Mouse (Mus musculus) hindbrain, embryonic 14.5 days (tissue): ENCODE measurements around the gene Negr1. TPM values are rescaled to one million over a fixed set of nuclear protein-coding genes. Genes with fewer than 3 reads are reported as not detected.
A peak's percentile ranks its signal among the peaks of the same experiment; 100 is the strongest.

Experiments used
- ATAC-seq: fragments of 200-750 bp; cut with Nextera tagmentation; 2 replicates; pipeline ENCODE4 v1.8.0; 2017; ENCODE audit warnings: moderate number of reproducible peaks, mild to moderate bottlenecking, moderate TSS enrichment, moderate library complexity; ENCODE audit not compliant: low FRiP score
- DNase-seq: peaks from one replicate; pipeline ENCODE4 v3.0.0-alpha.2; 2015; ENCODE audit warnings: low spot score
- H3K27ac ChIP-seq: fragments of 300-500 bp; sonication (generic); 2 replicates; pipeline ENCODE4 v1.5.1; 2014; ENCODE audit warnings: mild to moderate bottlenecking, moderate library complexity
- H3K27me3 ChIP-seq: fragments of 300-500 bp; sonication (generic); 2 replicates; pipeline ENCODE4 v1.6.1; 2014; ENCODE audit warnings: mild to moderate bottlenecking, low read length, mixed read lengths; ENCODE audit not compliant: control insufficient read depth, insufficient read depth
- H3K36me3 ChIP-seq: fragments of 300-500 bp; sonication (generic); replicated peaks from 2 replicates; pipeline ENCODE4 v1.6.1; 2014; ENCODE audit not compliant: control insufficient read depth, insufficient read depth
- H3K4me1 ChIP-seq: fragments of 300-500 bp; sonication (generic); replicated peaks from 2 replicates; pipeline ENCODE4 v1.6.1; 2014; ENCODE audit warnings: antibody characterized with exemption, low read length, mixed read lengths; ENCODE audit not compliant: control insufficient read depth, insufficient read depth
- H3K4me2 ChIP-seq: fragments of 300-500 bp; sonication (generic); replicated peaks from 2 replicates; pipeline ENCODE4 v1.6.1; 2014; ENCODE audit warnings: mild to moderate bottlenecking, moderate library complexity
- H3K4me3 ChIP-seq: fragments of 300-500 bp; sonication (generic); replicated peaks from 2 replicates; pipeline ENCODE4 v1.5.1; 2014; ENCODE audit warnings: mild to moderate bottlenecking, low read length
- H3K9ac ChIP-seq: fragments of 300-500 bp; sonication (generic); 2 replicates; pipeline ENCODE4 v1.6.1; 2014
- H3K9me3 ChIP-seq: fragments of 300-500 bp; sonication (generic); 2 replicates; pipeline ENCODE4 v1.6.1; 2016; ENCODE audit warnings: low read length; ENCODE audit not compliant: control insufficient read depth
- WGBS: fragments of 180-500 bp; shearing (Covaris S2); extraction: QIAGEN DNeasy Blood & Tissue Kit; methylation state at CpG from one replicate; pipeline ENCODE4 v1.1.7; 2014; 5-methylcytosine and 5-hydroxymethylcytosine counted together
- polyA plus RNA-seq: library from polyadenylated mRNA; unstranded; fragments of >200 nt; fragmentation: Nextera tagmentation; extraction: Ambion mirVana; gene quantifications from 2 replicates; pipeline ENCODE4 v1.2.1, GENCODE M21; 2014

The Negr1 gene
- polyA plus RNA-seq, 1 experiment from 2014 or later = 46.2 TPM

GRCm38 (mm10) chr3:157109308-157109707 lies 547.7 kb downstream of the Negr1 start:
- H3K36me3 ChIP-seq = no peaks in the 10 kb centered on the region

GRCm38 (mm10) chr3:157115105-157115760 lies 553.6 kb downstream of the Negr1 start:
- Histone ChIP-seq H3K4me1 (peaks cover 15% of the 10 kb centered on the region), H3K9me3 (no peaks in the 10 kb centered on the region), H3K36me3 (no peaks in the 10 kb centered on the region), H3K4me2 (no peak overlapping the region), H3K9ac (no peak overlapping the region), H3K27me3 (no peaks in the 10 kb centered on the region), H3K27ac (peak overlapping the region; percentile 67; the same call in 1 of the 2 replicates), H3K4me3 (no peak overlapping the region)
- WGBS = 48% methylated on average over 5 of the region's 5 CpGs
- DNase-seq (peak; percentile 49), ATAC-seq (peak; percentile 85)

More at GRCm38 (mm10) chr3:157109308-157109707, 547.7 kb downstream of the Negr1 start:
- H3K4me3 ChIP-seq = no peak overlapping the region
- no peak overlapping the region for H3K4me2 ChIP-seq
- DNase-seq (peak; percentile 71), ATAC-seq (peak; percentile 79; the same call in 1 of the 2 replicates)
- H3K9me3 ChIP-seq = no peaks in the 10 kb centered on the region
- H3K9ac ChIP-seq = no peak overlapping the region
- H3K27me3 ChIP-seq = no peaks in the 10 kb centered on the region
- H3K27ac ChIP-seq = no peak overlapping the region
- H3K4me1 ChIP-seq = 0 out of 2 replicates have a peak, but pooled peaks cover 4% of the 10 kb centered on the region

- no peak overlapping the region for H3K4me3 ChIP-seq
- DNase-seq (no peak), ATAC-seq (no peak)
- no peaks in the 10 kb centered on the region for H3K36me3 ChIP-seq
- H3K27ac ChIP-seq = no peak overlapping the region
- no peak overlapping the region for H3K4me2 ChIP-seq
- peaks cover 15% of the 10 kb centered on the region for H3K4me1 ChIP-seq
- WGBS = 96% methylated on average over 1 of the region's 1 CpGs
- no peaks in the 10 kb centered on the region for H3K27me3 ChIP-seq
- no peaks in the 10 kb centered on the region for H3K9me3 ChIP-seq
- no peak overlapping the region for H3K9ac ChIP-seq
These were observed 554.4 kb downstream of the Negr1 start for GRCm38 (mm10) chr3:157116024-157116423.

GRCm38 (mm10) chr3:157119916-157120315 lies 558.3 kb downstream of the Negr1 start:
- ATAC-seq (no peak), DNase-seq (no peak)
- Histone ChIP-seq H3K9me3 (no peaks in the 10 kb centered on the region), H3K9ac (no peak overlapping the region), H3K4me1 (peaks cover 9% of the 10 kb centered on the region), H3K36me3 (no peaks in the 10 kb centered on the region), H3K4me2 (no peak overlapping the region), H3K27ac (no peak overlapping the region), H3K4me3 (no peak overlapping the region), H3K27me3 (no peaks in the 10 kb centered on the region)
- WGBS = 46% methylated on average over 2 of the region's 2 CpGs

- Histone ChIP-seq H3K9ac (no peak overlapping the region), H3K27me3 (no peaks in the 10 kb centered on the region), H3K9me3 (no peaks in the 10 kb centered on the region), H3K36me3 (no peaks in the 10 kb centered on the region), H3K4me1 (no peaks in the 10 kb centered on the region), H3K4me3 (no peak overlapping the region), H3K27ac (no peak overlapping the region), H3K4me2 (no peak overlapping the region)
- DNase-seq = no peak
- 87% methylated on average over 14 of the region's 14 CpGs for WGBS
- no peak for ATAC-seq
These were observed 584.7 kb downstream of the Negr1 start for GRCm38 (mm10) chr3:157146124-157146855.

GRCm38 (mm10) chr3:157154902-157155301 lies 593.3 kb downstream of the Negr1 start:
- Histone ChIP-seq H3K9ac (no peak overlapping the region), H3K36me3 (no peaks in the 10 kb centered on the region), H3K27me3 (no peaks in the 10 kb centered on the region), H3K27ac (0 out of 2 replicates have a peak overlapping the region, but pooled peaks have one; percentile 49), H3K9me3 (no peaks in the 10 kb centered on the region), H3K4me3 (no peak overlapping the region), H3K4me1 (no peaks in the 10 kb centered on the region), H3K4me2 (no peak overlapping the region)
- WGBS = 72% methylated on average over 3 of the region's 3 CpGs
- DNase-seq (no peak), ATAC-seq (no peak)

- peak overlapping the region; percentile 49; the same call in 1 of the 2 replicates for H3K27ac ChIP-seq
- DNase-seq (no peak), ATAC-seq (no peak)
- no peaks in the 10 kb centered on the region for H3K9me3 ChIP-seq
- no peaks in the 10 kb centered on the region for H3K27me3 ChIP-seq
- no peak overlapping the region for H3K4me3 ChIP-seq
- H3K9ac ChIP-seq = no peak overlapping the region
- no peaks in the 10 kb centered on the region for H3K4me1 ChIP-seq
- H3K36me3 ChIP-seq = no peaks in the 10 kb centered on the region
- no peak overlapping the region for H3K4me2 ChIP-seq
These were observed 593.9 kb downstream of the Negr1 start for GRCm38 (mm10) chr3:157155513-157155912.

GRCm38 (mm10) chr3:157164840-157165595 lies 603.4 kb downstream of the Negr1 start:
- 95% methylated on average over 3 of the region's 3 CpGs for WGBS
- no peak overlapping the region for H3K9ac ChIP-seq
- no peak overlapping the region for H3K4me2 ChIP-seq
- H3K36me3 ChIP-seq = no peaks in the 10 kb centered on the region
- H3K4me3 ChIP-seq = no peak overlapping the region
- H3K9me3 ChIP-seq = no peaks in the 10 kb centered on the region
- H3K27me3 ChIP-seq = no peaks in the 10 kb centered on the region
- ATAC-seq = no peak
- DNase-seq = no peak
- no peaks in the 10 kb centered on the region for H3K4me1 ChIP-seq
- H3K27ac ChIP-seq = no peak overlapping the region

- Histone ChIP-seq H3K27ac (peak overlapping the region; percentile 59), H3K4me3 (no peak overlapping the region), H3K9me3 (no peaks in the 10 kb centered on the region), H3K27me3 (no peaks in the 10 kb centered on the region), H3K4me1 (peaks cover 9% of the 10 kb centered on the region), H3K9ac (no peak overlapping the region), H3K4me2 (no peak overlapping the region), H3K36me3 (no peaks in the 10 kb centered on the region)
- 70% methylated on average over 2 of the region's 2 CpGs for WGBS
- DNase-seq = no peak
- peak; percentile 64; the same call in 1 of the 2 replicates for ATAC-seq
These were observed 620.4 kb downstream of the Negr1 start for GRCm38 (mm10) chr3:157181975-157182374.
